ENCODE assay signal across 15 mouse cellular contexts in the genomic region with DNA sequence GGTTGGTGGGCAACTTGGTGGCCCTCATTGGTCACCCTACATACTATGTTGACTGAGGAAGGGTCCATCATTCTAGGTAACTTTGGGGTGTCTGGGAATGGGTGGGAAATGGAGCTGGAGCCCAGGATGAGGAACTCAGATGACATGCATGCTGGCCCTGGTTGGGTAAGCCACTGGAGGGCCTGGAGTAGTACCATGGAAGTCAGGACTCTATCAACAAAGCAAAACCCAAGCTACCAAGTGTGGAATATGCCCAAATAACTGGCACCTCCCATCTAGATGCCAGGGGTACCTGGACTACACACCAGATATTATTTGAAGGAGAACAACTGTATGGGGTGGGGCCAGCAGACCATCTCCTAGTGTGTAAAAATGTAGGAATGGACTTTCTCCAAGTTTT.
"Had no signal": no experiment of that assay in that cellular context is flagged by ENCODE, and none has a peak within 500 bp of the region (broad histone marks: within the 10 kb centered on the region; RNA-seq: fewer than 3 reads in every experiment).

No protein-coding gene starts in this region.

- H3K9me3 ChIP-seq: limb, embryonic 12.5 days; limb, embryonic 15.5 days; liver, embryonic 13.5 days; megakaryocyte, embryonic 14.5 days; stomach, embryonic 15.5 days had no signal

- DNase-seq: kidney, adult 2 months; kidney, postnatal 10 days; kidney, postnatal 36 days; left cerebral cortex, postnatal 4 days; liver, embryonic 13.5 days; lung, adult 2 months; midbrain, embryonic 14.5 days; thymus, adult 18-20 months; thymus, postnatal 36 days had no signal

- H3K4me2 ChIP-seq: limb, embryonic 12.5 days; limb, embryonic 15.5 days; liver, embryonic 13.5 days; midbrain, embryonic 11.5 days; stomach, embryonic 15.5 days had no signal

- H3K4me1 ChIP-seq: limb, embryonic 12.5 days; limb, embryonic 15.5 days; megakaryocyte, embryonic 14.5 days had no signal

- H3K36me3 ChIP-seq: limb, embryonic 12.5 days; limb, embryonic 15.5 days; liver, embryonic 13.5 days; stomach, embryonic 15.5 days had no signal

- H3K4me3 ChIP-seq: limb, embryonic 12.5 days; limb, embryonic 15.5 days; liver, embryonic 13.5 days; megakaryocyte, embryonic 14.5 days; stomach, embryonic 15.5 days had no signal

- H3K9ac ChIP-seq: limb, embryonic 12.5 days; limb, embryonic 15.5 days; liver, embryonic 13.5 days; stomach, embryonic 15.5 days had no signal

- H3K27me3 ChIP-seq: limb, embryonic 12.5 days; limb, embryonic 15.5 days; liver, embryonic 13.5 days; megakaryocyte, embryonic 14.5 days; stomach, embryonic 15.5 days had no signal

- H3K27ac ChIP-seq: limb, embryonic 12.5 days; limb, embryonic 15.5 days; liver, embryonic 13.5 days; macrophage; stomach, embryonic 15.5 days had no signal
